ENCODE assay signal across 9 mouse cellular contexts in genomic region chr9:20664366-20664765, GRCm38 (mm10). TPM values are rescaled to one million over a fixed set of nuclear protein-coding genes. Genes with fewer than 3 reads are reported as not detected.
A peak's percentile ranks its signal among the peaks of the same experiment; 100 is the strongest.
DNase-seq lines count a peak whose midpoint lies in the region; ATAC-seq lines count a peak whose summit lies in the region.
"Had no signal": no experiment of that assay in that cellular context is flagged by ENCODE, and none has a peak within 500 bp of the region (broad histone marks: within the 10 kb centered on the region; RNA-seq: fewer than 3 reads in every experiment).

No protein-coding gene starts in this region.

- H3K4me1 ChIP-seq in embryonic facial prominence, embryonic 14.5 days (ENCODE audit: control insufficient read depth, insufficient read depth, low read length), result no peaks in the 10 kb centered on the region
- H3K4me1 ChIP-seq in embryonic facial prominence, embryonic 10.5 days, result peaks cover 15% of the 10 kb centered on the region

- no peak overlapping the region for H3K4me2 ChIP-seq in embryonic facial prominence, embryonic 14.5 days (ENCODE audit: low read depth, low read length)

- H3K27ac ChIP-seq in embryonic facial prominence, embryonic 14.5 days (replicated peaks; ENCODE audit: low read depth, low read length), result no peak overlapping the region
- H3K27ac ChIP-seq in embryonic facial prominence, embryonic 10.5 days (replicated peaks), result no peak overlapping the region

- no peaks in the 10 kb centered on the region for H3K9me3 ChIP-seq in embryonic facial prominence, embryonic 14.5 days (ENCODE audit: control insufficient read depth, low read length)
- H3K9me3 ChIP-seq in embryonic facial prominence, embryonic 10.5 days, result no peaks in the 10 kb centered on the region

- H3K27me3 ChIP-seq in embryonic facial prominence, embryonic 14.5 days (replicated peaks; ENCODE audit: control insufficient read depth, insufficient read depth, low read length), result no peaks in the 10 kb centered on the region
- no peaks in the 10 kb centered on the region for H3K27me3 ChIP-seq in embryonic facial prominence, embryonic 10.5 days (replicated peaks; ENCODE audit: low read depth, poor library complexity, severe bottlenecking)

- WGBS in embryonic facial prominence, embryonic 14.5 days, result 73% methylated on average over 2 of the region's 2 CpGs
- 81% methylated on average over 2 of the region's 2 CpGs for WGBS in embryonic facial prominence, embryonic 10.5 days

- DNase-seq in embryonic facial prominence, embryonic 14.5 days (ENCODE audit: low spot score), result no peak
- DNase-seq in embryonic facial prominence, embryonic 10.5 days (ENCODE audit: low spot score), result no peak
- peak; percentile 56 to 64 for DNase-seq in right cerebral cortex, postnatal 10 days (ENCODE audit: low spot score in 2 of 2)
- no peak for DNase-seq in right cerebral cortex, postnatal 14 days
- DNase-seq in left cerebral cortex, postnatal 36 days (ENCODE audit: low spot score in 2 of 2), result peak; percentile 49 to 57
- DNase-seq in lung, postnatal 25 days (ENCODE audit: low spot score), result no peak
- no peak for DNase-seq in lung, postnatal 10 days

- intact Hi-C loops in left cerebral cortex, postnatal 36 days (cut with DNase I), result loop anchor here (5.0 kb wide), 1 partner anchor 168 kb away; no protein-coding TSS in a partner anchor

- ATAC-seq in embryonic facial prominence, embryonic 14.5 days (ENCODE audit: low read depth), result peak; percentile 31; the same call in 1 of the 2 replicates
- no peak for ATAC-seq in erythroid progenitor cell, adult 5-6 weeks (replicated peaks; ENCODE audit: low FRiP score, poor library complexity, severe bottlenecking)
- ATAC-seq: inflammation-experienced regulatory T-cells, adult 6 months had no signal

- H3K36me3 ChIP-seq in embryonic facial prominence, embryonic 14.5 days (ENCODE audit: control insufficient read depth, insufficient read depth, low read length), result peaks cover 41% of the 10 kb centered on the region
- peaks cover 59% of the 10 kb centered on the region for H3K36me3 ChIP-seq in embryonic facial prominence, embryonic 10.5 days (replicated peaks)

- no peak overlapping the region for H3K9ac ChIP-seq in embryonic facial prominence, embryonic 14.5 days (ENCODE audit: low read depth, low read length)

- no peak overlapping the region for H3K4me3 ChIP-seq in embryonic facial prominence, embryonic 14.5 days (ENCODE audit: low read depth, low read length)
- H3K4me3 ChIP-seq in embryonic facial prominence, embryonic 10.5 days, result no peak overlapping the region

RNA-seq across cellular contexts. Expression of gene Pin1, which starts 12.5 kb away (rescaled TPM):
- polyA plus RNA-seq in embryonic facial prominence, embryonic 14.5 days (2014; fragmentation: Nextera tagmentation; extraction: Ambion mirVana), result 46.3 and 48.1 TPM in 2 replicates
- polyA plus RNA-seq in embryonic facial prominence, embryonic 10.5 days (2016; fragmentation: Nextera tagmentation; extraction: Ambion mirVana), result 82.2 and 87.9 TPM in 2 replicates
- total RNA-seq in left cerebral cortex, postnatal 36 days (2021), result 10 to 100 TPM; 42.4 to 43.8 TPM
- 4.2 and 10.1 TPM in 2 replicates for total RNA-seq in erythroid progenitor cell, adult 5-6 weeks (2015; ENCODE audit: low replicate concordance)
- total RNA-seq in erythroid progenitor cell, adult 5-6 weeks (2017; ENCODE audit: low replicate concordance), result 6.3 and 8.5 TPM in 2 replicates

RNA-seq across cellular contexts. Expression of gene Fbxl12, which starts 19.8 kb away (rescaled TPM):
- polyA plus RNA-seq in embryonic facial prominence, embryonic 14.5 days (2014; fragmentation: Nextera tagmentation; extraction: Ambion mirVana), result 11.5 and 14.3 TPM in 2 replicates
- polyA plus RNA-seq in embryonic facial prominence, embryonic 10.5 days (2016; fragmentation: Nextera tagmentation; extraction: Ambion mirVana), result 18.7 and 18.9 TPM in 2 replicates
- total RNA-seq in left cerebral cortex, postnatal 36 days (2021), result 10 to 100 TPM; 15.3 to 27.6 TPM
- total RNA-seq in erythroid progenitor cell, adult 5-6 weeks (2015; ENCODE audit: low replicate concordance), result 21.3 and 21.8 TPM in 2 replicates
- 4.6 and 11.6 TPM in 2 replicates for total RNA-seq in erythroid progenitor cell, adult 5-6 weeks (2017; ENCODE audit: low replicate concordance)

RNA-seq across cellular contexts. Expression of gene Ubl5, which starts 21.7 kb away (rescaled TPM):
- 332 and 354 TPM in 2 replicates for polyA plus RNA-seq in embryonic facial prominence, embryonic 14.5 days (2014; fragmentation: Nextera tagmentation; extraction: Ambion mirVana)
- polyA plus RNA-seq in embryonic facial prominence, embryonic 10.5 days (2016; fragmentation: Nextera tagmentation; extraction: Ambion mirVana), result 356 and 365 TPM in 2 replicates
- 100 to 1,000 TPM; 289 to 334 TPM for total RNA-seq in left cerebral cortex, postnatal 36 days (2021)
- total RNA-seq in erythroid progenitor cell, adult 5-6 weeks (2015; ENCODE audit: low replicate concordance), result 158 and 182 TPM in 2 replicates
- total RNA-seq in erythroid progenitor cell, adult 5-6 weeks (2017; ENCODE audit: low replicate concordance), result 36.3 and 42.1 TPM in 2 replicates

Comparison
In these comparisons a context has a peak if more than half of its experiments do, and no peak if none do; other contexts are left out.
1. DNase-seq: peak in right cerebral cortex, postnatal 10 days (2 of 2) and left cerebral cortex, postnatal 36 days (2 of 2); none in embryonic facial prominence, embryonic 14.5 days (single experiment), embryonic facial prominence, embryonic 10.5 days (single experiment), right cerebral cortex, postnatal 14 days (single experiment), lung, postnatal 25 days (single experiment) and lung, postnatal 10 days (single experiment).